Mouse (Mus musculus) midbrain, embryonic 16.5 days (tissue): ENCODE measurements around the gene Ptger1. TPM values are rescaled to one million over a fixed set of nuclear protein-coding genes. Genes with fewer than 3 reads are reported as not detected.

Source experiments
- ATAC-seq: fragments of 200-750 bp; cut with Nextera tagmentation; 2 replicates; pipeline ENCODE4 v1.8.0; 2017; ENCODE audit warnings: moderate TSS enrichment
- H3K27ac ChIP-seq: fragments of 300-500 bp; sonication (generic); 2 replicates; pipeline ENCODE4 v1.5.1; 2014; ENCODE audit warnings: mild to moderate bottlenecking, low read length, mixed read lengths
- H3K27me3 ChIP-seq: fragments of 300-500 bp; sonication (generic); 2 replicates; pipeline ENCODE4 v1.6.1; 2014; ENCODE audit warnings: low read depth, low read length, mixed read lengths; ENCODE audit not compliant: control insufficient read depth, insufficient read depth
- H3K36me3 ChIP-seq: fragments of 300-500 bp; sonication (generic); 2 replicates; pipeline ENCODE4 v1.6.1; 2014; ENCODE audit warnings: mild to moderate bottlenecking, low read length, moderate library complexity, mixed read lengths; ENCODE audit not compliant: control insufficient read depth, insufficient read depth
- H3K4me1 ChIP-seq: fragments of 300-500 bp; sonication (generic); 2 replicates; pipeline ENCODE4 v1.6.1; 2014; ENCODE audit warnings: mild to moderate bottlenecking, low read length, mixed read lengths; ENCODE audit not compliant: control insufficient read depth, insufficient read depth
- H3K4me2 ChIP-seq: fragments of 300-500 bp; sonication (generic); 2 replicates; pipeline ENCODE4 v1.6.1; 2014; ENCODE audit warnings: mild to moderate bottlenecking, low read length, mixed read lengths
- H3K4me3 ChIP-seq: fragments of 300-500 bp; sonication (generic); 2 replicates; pipeline ENCODE4 v1.5.1; 2014; ENCODE audit warnings: low read depth, mild to moderate bottlenecking, low read length, moderate library complexity, mixed read lengths
- H3K9ac ChIP-seq: fragments of 300-500 bp; sonication (generic); 2 replicates; pipeline ENCODE4 v1.6.1; 2014; ENCODE audit warnings: low read depth, low read length, mixed read lengths
- H3K9me3 ChIP-seq: fragments of 300-500 bp; sonication (generic); replicated peaks from 2 replicates; pipeline ENCODE4 v1.6.1; 2014; ENCODE audit warnings: mild to moderate bottlenecking, low read length, mixed read lengths; ENCODE audit not compliant: control insufficient read depth, poor library complexity, severe bottlenecking
- WGBS: fragments of 180-500 bp; shearing (Covaris S2); extraction: QIAGEN DNeasy Blood & Tissue Kit; methylation state at CpG from one replicate; pipeline ENCODE4 v1.1.7; 2014; 5-methylcytosine and 5-hydroxymethylcytosine counted together
- polyA plus RNA-seq: library from polyadenylated mRNA; unstranded; fragments of >200 nt; fragmentation: Nextera tagmentation; extraction: Ambion mirVana; gene quantifications from 2 replicates; pipeline ENCODE4 v1.2.1, GENCODE M21; 2015

Gene Ptger1
- 0.97 and 1.1 TPM in 2 replicates for polyA plus RNA-seq

DNA sequence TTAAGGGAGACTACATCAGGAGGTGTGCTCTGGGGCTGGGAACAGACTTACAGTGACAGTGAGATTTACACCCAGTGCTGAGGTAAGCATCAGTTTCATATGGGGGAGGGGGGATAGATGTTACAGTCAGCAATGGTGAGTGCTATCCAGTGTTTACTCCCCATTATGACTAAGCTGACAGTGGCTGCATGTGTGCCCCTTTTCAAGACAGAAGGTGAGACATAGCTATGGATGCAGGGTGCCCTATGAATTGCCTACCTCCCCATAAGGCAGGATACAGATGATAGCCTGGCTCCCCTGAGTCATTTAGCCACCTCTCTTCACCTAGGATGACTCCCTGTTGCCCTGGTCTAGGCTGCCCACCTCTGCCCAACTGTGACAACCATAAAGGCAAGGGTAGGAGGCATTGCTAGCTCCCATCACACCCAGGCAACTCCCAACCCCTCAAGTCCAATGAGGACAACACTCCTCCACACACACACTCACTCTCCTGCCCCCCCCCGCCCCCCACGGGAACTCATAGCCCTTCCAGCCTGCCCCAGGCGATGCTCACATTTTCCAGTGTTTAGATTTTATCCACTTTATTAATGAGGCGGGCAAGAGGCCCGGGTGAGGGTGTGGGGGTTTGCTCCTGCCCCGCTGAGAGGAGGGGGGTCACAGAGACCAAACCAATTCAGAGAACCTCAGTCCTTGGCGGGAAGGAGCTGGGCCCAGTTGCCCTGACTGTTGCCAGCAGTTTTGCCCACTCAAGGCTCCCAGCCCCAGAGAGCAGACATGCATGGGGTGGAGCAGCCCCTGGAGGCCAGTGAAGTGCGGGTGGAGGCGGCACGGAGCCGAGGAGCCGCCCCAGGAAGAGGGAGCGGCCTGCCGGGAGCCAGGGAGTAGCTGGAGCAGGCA is at the start of gene Ptger1:
Gene Ptger1 (plus strand): TSS at position 710 of the 897 bp plus-strand sequence.
- ATAC-seq: no peak
- no peaks in the 10 kb centered on the region for H3K27me3 ChIP-seq
- no peak within 1 kb of the TSS for H3K27ac ChIP-seq
- H3K9ac ChIP-seq: peak within 1 kb of the TSS; percentile 18; the same call in 1 of the 2 replicates
- H3K4me2 ChIP-seq: no peak within 1 kb of the TSS
- H3K4me1 ChIP-seq: peaks cover 14% of the 10 kb centered on the region
- peaks cover 4% of the 10 kb centered on the region; the same call in 1 of the 2 replicates for H3K36me3 ChIP-seq
- no peaks in the 10 kb centered on the region for H3K9me3 ChIP-seq
- no peak within 1 kb of the TSS for H3K4me3 ChIP-seq
- WGBS: 34% methylated on average over 14 of the region's 14 CpGs

DNA sequence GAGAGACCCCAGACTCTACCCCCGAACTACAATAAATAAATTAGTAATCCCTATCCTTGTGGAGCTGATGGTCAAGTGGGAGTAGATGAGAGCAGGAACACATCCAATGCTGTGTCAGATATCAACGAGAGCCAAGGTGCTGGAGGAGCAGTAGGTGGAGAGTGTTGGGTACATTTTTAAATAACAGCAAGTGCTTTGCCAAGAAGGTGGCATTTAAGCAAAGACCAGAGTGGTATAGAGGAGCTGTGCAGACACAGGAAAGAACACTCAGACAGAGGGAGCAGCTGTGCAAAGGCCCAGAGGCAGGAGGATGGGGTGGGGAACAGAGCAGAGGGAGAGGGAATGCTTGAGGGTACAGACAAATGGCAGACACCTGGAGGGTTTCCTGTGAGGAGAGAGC is 49.4 kb upstream of the Ptger1 start:
- no peak for ATAC-seq
- Histone ChIP-seq H3K9ac (no peak overlapping the region), H3K27me3 (no peaks in the 10 kb centered on the region), H3K36me3 (0 out of 2 replicates have a peak, but pooled peaks cover 4% of the 10 kb centered on the region), H3K27ac (no peak overlapping the region), H3K4me2 (no peak overlapping the region), H3K9me3 (no peaks in the 10 kb centered on the region), H3K4me1 (no peaks in the 10 kb centered on the region; the same call in 1 of the 2 replicates), H3K4me3 (no peak overlapping the region)
- 89% methylated on average over 2 of the region's 2 CpGs for WGBS

DNA sequence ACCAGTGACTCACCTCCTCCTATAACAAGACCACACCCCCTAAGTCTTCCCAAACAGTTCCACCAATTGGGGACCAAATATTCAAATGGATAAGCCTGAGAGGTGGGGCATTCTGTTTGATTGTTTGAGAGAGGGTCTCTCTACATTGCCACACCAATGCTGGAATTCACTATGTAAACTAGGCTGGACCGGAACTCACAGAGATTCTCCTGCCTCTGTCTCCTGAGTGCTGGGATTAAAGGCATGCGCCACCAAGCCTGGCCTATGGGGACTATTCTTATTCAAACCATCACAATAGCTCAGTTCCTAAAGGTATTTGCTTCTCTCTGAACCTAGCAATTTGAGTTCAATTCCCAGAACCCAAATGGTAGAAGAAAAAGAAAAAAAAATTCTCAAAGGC is 47.9 kb upstream of the Ptger1 start:
- H3K4me2 ChIP-seq: no peak overlapping the region
- no peaks in the 10 kb centered on the region for H3K9me3 ChIP-seq

DNA sequence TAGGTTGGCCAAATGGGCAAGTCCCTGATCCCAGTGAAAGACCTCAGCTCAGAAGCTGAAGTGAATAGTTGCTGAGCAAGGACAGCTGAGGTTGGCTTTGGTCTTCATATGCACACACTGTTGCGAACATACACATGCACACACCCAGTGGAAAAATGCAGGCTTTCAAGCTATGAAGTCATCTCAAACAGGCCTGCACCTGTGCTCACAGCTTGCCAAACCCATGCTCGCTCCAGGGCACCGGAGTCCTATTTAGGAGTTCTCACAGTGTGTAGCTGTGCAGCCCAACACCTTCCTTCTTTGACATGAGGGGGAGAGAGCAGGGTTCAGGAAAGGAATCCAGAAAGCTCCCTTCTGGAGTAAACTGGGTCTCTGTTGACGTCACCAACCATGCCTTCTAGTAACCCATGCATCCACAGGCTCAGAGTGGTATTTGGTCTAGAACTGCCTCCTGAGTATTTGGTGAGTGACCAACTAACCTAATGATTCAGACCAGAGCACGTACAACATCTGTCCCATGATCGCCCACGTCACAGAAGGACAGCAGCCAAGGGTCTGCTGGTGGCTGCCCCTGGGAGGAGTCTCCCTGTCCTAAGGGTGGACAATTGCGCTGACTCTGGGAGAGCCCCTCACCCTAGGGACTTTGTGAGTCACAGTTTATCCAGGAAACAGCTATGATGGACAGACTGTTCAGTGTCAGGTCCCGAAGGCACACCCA is 46.8 kb upstream of the Ptger1 start:
- no peaks in the 10 kb centered on the region for H3K36me3 ChIP-seq
- H3K4me2 ChIP-seq: no peak overlapping the region
- no peak for ATAC-seq
- no peak overlapping the region for H3K27ac ChIP-seq
- WGBS: 91% methylated on average over 9 of the region's 9 CpGs
- H3K9me3 ChIP-seq: no peaks in the 10 kb centered on the region
- no peaks in the 10 kb centered on the region; the same call in 1 of the 2 replicates for H3K4me1 ChIP-seq
- H3K27me3 ChIP-seq: no peaks in the 10 kb centered on the region
- no peak overlapping the region for H3K9ac ChIP-seq
- no peak overlapping the region for H3K4me3 ChIP-seq

More for the DNA sequence above, 47.9 kb upstream of the Ptger1 start:
- Histone ChIP-seq H3K4me1 (no peaks in the 10 kb centered on the region; the same call in 1 of the 2 replicates), H3K9ac (no peak overlapping the region), H3K4me3 (no peak overlapping the region), H3K27me3 (no peaks in the 10 kb centered on the region), H3K36me3 (no peaks in the 10 kb centered on the region), H3K27ac (no peak overlapping the region)
- ATAC-seq: no peak
- 84% methylated on average over 2 of the region's 2 CpGs for WGBS

- H3K9me3 ChIP-seq: no peaks in the 10 kb centered on the region
- H3K36me3 ChIP-seq: no peaks in the 10 kb centered on the region
- peak overlapping the region; percentile 78 for H3K9ac ChIP-seq
- ATAC-seq: peak; percentile 63
- peak overlapping the region; percentile 43 for H3K4me3 ChIP-seq
- peak overlapping the region; percentile 53; the same call in 1 of the 2 replicates for H3K27ac ChIP-seq
- no peaks in the 10 kb centered on the region for H3K27me3 ChIP-seq
- no peaks in the 10 kb centered on the region; the same call in 1 of the 2 replicates for H3K4me1 ChIP-seq
- WGBS: 52% methylated on average over 15 of the region's 15 CpGs
- peak overlapping the region; percentile 83 for H3K4me2 ChIP-seq
Measured at GRCm38 (mm10) chr8:83621691-83622388, 44.6 kb upstream of the Ptger1 start.

- no peaks in the 10 kb centered on the region for H3K27me3 ChIP-seq
- H3K9me3 ChIP-seq: no peaks in the 10 kb centered on the region
- peak overlapping the region; percentile 78 for H3K9ac ChIP-seq
- peak overlapping the region; percentile 53; the same call in 1 of the 2 replicates for H3K27ac ChIP-seq
- H3K4me2 ChIP-seq: peak overlapping the region; percentile 83
- no peaks in the 10 kb centered on the region for H3K36me3 ChIP-seq
- H3K4me1 ChIP-seq: no peaks in the 10 kb centered on the region; the same call in 1 of the 2 replicates
- WGBS: 11% methylated on average over 23 of the region's 23 CpGs
- peak; percentile 97 for ATAC-seq
- peak overlapping the region; percentile 43 for H3K4me3 ChIP-seq
Measured at GRCm38 (mm10) chr8:83622389-83622989, 44.0 kb upstream of the Ptger1 start.

- Histone ChIP-seq H3K4me1 (no peaks in the 10 kb centered on the region; the same call in 1 of the 2 replicates), H3K9me3 (no peaks in the 10 kb centered on the region), H3K27me3 (no peaks in the 10 kb centered on the region), H3K27ac (no peak overlapping the region), H3K4me2 (no peak overlapping the region), H3K36me3 (no peaks in the 10 kb centered on the region), H3K4me3 (no peak overlapping the region), H3K9ac (no peak overlapping the region)
- 87% methylated on average over 7 of the region's 7 CpGs for WGBS
- ATAC-seq: no peak
Measured at GRCm38 (mm10) chr8:83623549-83623948, 42.9 kb upstream of the Ptger1 start.

DNA sequence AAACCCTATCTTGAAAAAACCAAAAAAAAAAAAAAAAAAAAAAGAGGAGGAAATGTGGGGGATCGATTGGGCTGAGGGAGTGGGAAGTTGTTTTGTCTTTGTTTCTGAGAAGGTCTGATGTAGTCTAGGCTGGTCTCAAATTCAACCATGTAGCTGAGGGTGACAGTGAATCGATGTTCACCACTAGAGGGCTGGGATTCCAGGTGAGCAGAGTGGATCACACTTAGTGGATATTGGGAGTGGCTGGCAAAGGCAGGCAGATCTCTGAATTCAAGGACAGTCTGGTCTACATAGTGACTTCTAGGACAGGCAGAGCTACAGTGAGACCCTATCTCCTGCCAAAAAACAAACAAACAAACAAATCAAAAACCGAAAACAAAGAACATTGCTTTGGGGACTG is 41.7 kb upstream of the Ptger1 start:
- WGBS: 46% methylated on average over 3 of the region's 3 CpGs
- no peak overlapping the region for H3K27ac ChIP-seq
- H3K9me3 ChIP-seq: no peaks in the 10 kb centered on the region
- no peaks in the 10 kb centered on the region for H3K36me3 ChIP-seq
- no peak for ATAC-seq
- H3K27me3 ChIP-seq: no peaks in the 10 kb centered on the region
- no peak overlapping the region for H3K9ac ChIP-seq
- H3K4me1 ChIP-seq: no peaks in the 10 kb centered on the region; the same call in 1 of the 2 replicates
- no peak overlapping the region for H3K4me2 ChIP-seq
- H3K4me3 ChIP-seq: no peak overlapping the region
